Mouse (Mus musculus) stomach, embryonic 15.5 days (tissue): ENCODE data around the gene Npm1. TPM values are rescaled to one million over a fixed set of nuclear protein-coding genes. Genes with fewer than 3 reads are reported as not detected.
A peak's percentile ranks its signal among the peaks of the same experiment; 100 is the strongest.

Source experiments
- ATAC-seq: fragments of 200-750 bp; cut with Nextera tagmentation; 2 replicates; pipeline ENCODE4 v1.8.0; 2017; ENCODE audit warnings: low read depth, moderate number of reproducible peaks, moderate TSS enrichment; ENCODE audit not compliant: insufficient read depth, low FRiP score
- H3K27ac ChIP-seq: fragments of 300-500 bp; sonication (generic); 2 replicates; pipeline ENCODE4 v1.5.1; 2015; ENCODE audit warnings: mild to moderate bottlenecking, inconsistent platforms
- H3K27me3 ChIP-seq: fragments of 300-500 bp; sonication (generic); replicated peaks from 2 replicates; pipeline ENCODE4 v1.6.1; 2015; ENCODE audit warnings: inconsistent platforms
- H3K36me3 ChIP-seq: fragments of 300-500 bp; sonication (generic); 2 replicates; pipeline ENCODE4 v1.6.1; 2015; ENCODE audit warnings: inconsistent platforms
- H3K4me1 ChIP-seq: fragments of 300-500 bp; sonication (generic); 2 replicates; pipeline ENCODE4 v1.6.1; 2015; ENCODE audit warnings: inconsistent platforms
- H3K4me2 ChIP-seq: fragments of 300-500 bp; sonication (generic); 2 replicates; pipeline ENCODE4 v1.6.1; 2015; ENCODE audit warnings: mild to moderate bottlenecking, inconsistent platforms
- H3K4me3 ChIP-seq: fragments of 300-500 bp; sonication (generic); replicated peaks from 2 replicates; pipeline ENCODE4 v1.5.1; 2015; ENCODE audit warnings: inconsistent platforms
- H3K9ac ChIP-seq: fragments of 300-500 bp; sonication (generic); 2 replicates; pipeline ENCODE4 v1.6.1; 2015; ENCODE audit warnings: inconsistent platforms
- H3K9me3 ChIP-seq: fragments of 300-500 bp; sonication (generic); 2 replicates; pipeline ENCODE4 v1.6.1; 2016; ENCODE audit warnings: inconsistent platforms
- WGBS: fragments of 180-500 bp; shearing (Covaris S2); methylation state at CpG from one replicate; pipeline ENCODE4 v1.1.7; 2015; 5-methylcytosine and 5-hydroxymethylcytosine counted together
- polyA plus RNA-seq: library from polyadenylated mRNA; unstranded; fragments of >200 nt; fragmentation: Nextera tagmentation; extraction: Ambion mirVana; gene quantifications from 2 replicates; pipeline ENCODE4 v1.2.1, GENCODE M21; 2015

Npm1 gene
- polyA plus RNA-seq, 1 experiment from 2014 or later: 849 TPM

- Histone ChIP-seq H3K4me1 (peaks cover 37% of the 10 kb centered on the region), H3K27ac (no peak overlapping the region), H3K4me3 (no peak overlapping the region), H3K9me3 (no peaks in the 10 kb centered on the region), H3K36me3 (no peaks in the 10 kb centered on the region), H3K27me3 (peaks cover 96% of the 10 kb centered on the region), H3K9ac (no peak overlapping the region), H3K4me2 (no peak overlapping the region)
- 29% methylated on average over 22 of the region's 22 CpGs for WGBS
- no peak for ATAC-seq
Observed at GRCm38 (mm10) chr11:33198351-33199116, 35.5 kb upstream of the Npm1 start.

GRCm38 (mm10) chr11:33197673-33198072 is 34.7 kb upstream of the Npm1 start:
- H3K27ac ChIP-seq: no peak overlapping the region
- WGBS: 19% methylated on average over 15 of the region's 15 CpGs
- peaks cover 28% of the 10 kb centered on the region for H3K4me1 ChIP-seq
- no peaks in the 10 kb centered on the region for H3K9me3 ChIP-seq
- H3K9ac ChIP-seq: no peak overlapping the region
- H3K27me3 ChIP-seq: peaks cover 95% of the 10 kb centered on the region
- no peak overlapping the region for H3K4me2 ChIP-seq
- ATAC-seq: no peak
- H3K36me3 ChIP-seq: no peaks in the 10 kb centered on the region
- no peak overlapping the region for H3K4me3 ChIP-seq

GRCm38 (mm10) chr11:33197133-33197514 is 34.1 kb upstream of the Npm1 start:
- peaks cover 90% of the 10 kb centered on the region for H3K27me3 ChIP-seq

GRCm38 (mm10) chr11:33196447-33197132 is 33.6 kb upstream of the Npm1 start:
- no peak for ATAC-seq
- no peak overlapping the region for H3K27ac ChIP-seq
- peaks cover 26% of the 10 kb centered on the region for H3K4me1 ChIP-seq
- H3K4me3 ChIP-seq: no peak overlapping the region
- H3K9ac ChIP-seq: no peak overlapping the region
- no peak overlapping the region for H3K4me2 ChIP-seq
- WGBS: 13% methylated on average over 24 of the region's 24 CpGs
- no peaks in the 10 kb centered on the region for H3K36me3 ChIP-seq
- H3K27me3 ChIP-seq: peaks cover 89% of the 10 kb centered on the region
- H3K9me3 ChIP-seq: no peaks in the 10 kb centered on the region

More at GRCm38 (mm10) chr11:33197133-33197514, 34.1 kb upstream of the Npm1 start:
- Histone ChIP-seq H3K36me3 (no peaks in the 10 kb centered on the region), H3K27ac (no peak overlapping the region), H3K9ac (no peak overlapping the region), H3K4me1 (peaks cover 28% of the 10 kb centered on the region), H3K4me2 (no peak overlapping the region), H3K4me3 (no peak overlapping the region), H3K9me3 (no peaks in the 10 kb centered on the region)
- ATAC-seq: no peak
- WGBS: 29% methylated on average over 13 of the region's 13 CpGs

GRCm38 (mm10) chr11:33195531-33196446 is 32.8 kb upstream of the Npm1 start:
- Histone ChIP-seq H3K4me3 (no peak overlapping the region), H3K9me3 (no peaks in the 10 kb centered on the region), H3K4me2 (no peak overlapping the region), H3K27ac (no peak overlapping the region), H3K27me3 (peaks cover 88% of the 10 kb centered on the region), H3K36me3 (no peaks in the 10 kb centered on the region), H3K9ac (no peak overlapping the region), H3K4me1 (peaks cover 18% of the 10 kb centered on the region)
- 5% methylated on average over 25 of the region's 25 CpGs for WGBS
- no peak for ATAC-seq

- no peak for ATAC-seq
- H3K4me1 ChIP-seq: peaks cover 11% of the 10 kb centered on the region; the same call in 1 of the 2 replicates
- no peak overlapping the region for H3K4me3 ChIP-seq
- H3K36me3 ChIP-seq: no peaks in the 10 kb centered on the region
- no peak overlapping the region for H3K9ac ChIP-seq
- H3K27me3 ChIP-seq: peaks cover 81% of the 10 kb centered on the region
- WGBS: 33% methylated on average over 7 of the region's 7 CpGs
- H3K9me3 ChIP-seq: no peaks in the 10 kb centered on the region
- H3K4me2 ChIP-seq: no peak overlapping the region
- H3K27ac ChIP-seq: no peak overlapping the region
Observed at GRCm38 (mm10) chr11:33195061-33195460, 32.1 kb upstream of the Npm1 start.

- no peak overlapping the region for H3K4me3 ChIP-seq
- ATAC-seq: no peak
- H3K9me3 ChIP-seq: no peaks in the 10 kb centered on the region
- H3K36me3 ChIP-seq: no peaks in the 10 kb centered on the region
- H3K4me2 ChIP-seq: no peak overlapping the region; the same call in 1 of the 2 replicates
- H3K27ac ChIP-seq: no peak overlapping the region
- 2% methylated on average over 12 of the region's 12 CpGs for WGBS
- 0 out of 2 replicates have a peak, but pooled peaks cover 4% of the 10 kb centered on the region for H3K4me1 ChIP-seq
- H3K9ac ChIP-seq: no peak overlapping the region
- peaks cover 67% of the 10 kb centered on the region for H3K27me3 ChIP-seq
Observed at GRCm38 (mm10) chr11:33193695-33194094, 30.7 kb upstream of the Npm1 start.

GRCm38 (mm10) chr11:33181804-33182203 is 18.8 kb upstream of the Npm1 start:
- Histone ChIP-seq H3K36me3 (no peaks in the 10 kb centered on the region), H3K9ac (no peak overlapping the region)
- 78% methylated on average over 3 of the region's 3 CpGs for WGBS

GRCm38 (mm10) chr11:33180701-33181116 is 17.7 kb upstream of the Npm1 start:
- H3K9ac ChIP-seq: no peak overlapping the region
- WGBS: 5% methylated on average over 18 of the region's 18 CpGs
- no peaks in the 10 kb centered on the region for H3K36me3 ChIP-seq
- peak overlapping the region; percentile 17; the same call in 1 of the 2 replicates for H3K4me3 ChIP-seq
- ATAC-seq: no peak
- H3K4me1 ChIP-seq: 0 out of 2 replicates have a peak, but pooled peaks cover 9% of the 10 kb centered on the region
- no peaks in the 10 kb centered on the region for H3K9me3 ChIP-seq
- H3K27me3 ChIP-seq: peaks cover 15% of the 10 kb centered on the region
- peak overlapping the region; percentile 46 for H3K4me2 ChIP-seq
- no peak overlapping the region for H3K27ac ChIP-seq

More at GRCm38 (mm10) chr11:33181804-33182203, 18.8 kb upstream of the Npm1 start:
- no peak overlapping the region for H3K27ac ChIP-seq
- peaks cover 17% of the 10 kb centered on the region for H3K27me3 ChIP-seq
- no peaks in the 10 kb centered on the region for H3K9me3 ChIP-seq
- H3K4me1 ChIP-seq: 0 out of 2 replicates have a peak, but pooled peaks cover 9% of the 10 kb centered on the region
- no peak overlapping the region for H3K4me2 ChIP-seq
- H3K4me3 ChIP-seq: no peak overlapping the region
- ATAC-seq: no peak

- Histone ChIP-seq H3K4me3 (no peak overlapping the region), H3K27me3 (peaks cover 15% of the 10 kb centered on the region), H3K9me3 (no peaks in the 10 kb centered on the region), H3K4me1 (0 out of 2 replicates have a peak, but pooled peaks cover 9% of the 10 kb centered on the region), H3K9ac (no peak overlapping the region), H3K4me2 (no peak overlapping the region), H3K36me3 (no peaks in the 10 kb centered on the region), H3K27ac (no peak overlapping the region)
- no peak for ATAC-seq
- WGBS: 67% methylated on average over 1 of the region's 1 CpGs
Observed at GRCm38 (mm10) chr11:33179802-33180201, 16.8 kb upstream of the Npm1 start.

- ATAC-seq: no peak
- WGBS: 33% methylated on average over 20 of the region's 20 CpGs
- H3K9me3 ChIP-seq: no peaks in the 10 kb centered on the region
- no peak overlapping the region for H3K27ac ChIP-seq
- H3K4me3 ChIP-seq: no peak overlapping the region
- H3K27me3 ChIP-seq: peaks cover 20% of the 10 kb centered on the region
- H3K9ac ChIP-seq: no peak overlapping the region
- no peaks in the 10 kb centered on the region for H3K36me3 ChIP-seq
- H3K4me1 ChIP-seq: 0 out of 2 replicates have a peak, but pooled peaks cover 9% of the 10 kb centered on the region
- H3K4me2 ChIP-seq: no peak overlapping the region
Observed at GRCm38 (mm10) chr11:33176525-33177245, 13.7 kb upstream of the Npm1 start.
